Mouse (Mus musculus) lung, postnatal 0 days (tissue): ENCODE measurements at regions not wholly inside any gene's neighbourhood (a gene's known extent, or its start where the extent isn't known, plus 50 kb on each side); places are given as distances from the start of the nearest gene placed in this dataset.
A peak's percentile ranks its signal among the peaks of the same experiment; 100 is the strongest.

Experiments used
- ATAC-seq: fragments of 200-750 bp; cut with Nextera tagmentation; 2 replicates; pipeline ENCODE4 v1.8.0; 2017; ENCODE audit warnings: moderate library complexity
- DNase-seq: peaks from one replicate; pipeline ENCODE4 v3.0.0-alpha.2; 2016; ENCODE audit warnings: low spot score
- H3K27ac ChIP-seq: fragments of 300-500 bp; sonication (generic); 2 replicates; pipeline ENCODE4 v1.5.1; 2014; ENCODE audit warnings: antibody characterized with exemption, mild to moderate bottlenecking, low read length, mixed read lengths
- H3K27me3 ChIP-seq: fragments of 300-500 bp; sonication (generic); replicated peaks from 2 replicates; pipeline ENCODE4 v1.6.1; 2014; ENCODE audit warnings: low read length, mixed read lengths; ENCODE audit not compliant: insufficient read depth
- H3K36me3 ChIP-seq: fragments of 300-500 bp; sonication (generic); 2 replicates; pipeline ENCODE4 v1.6.1; 2014; ENCODE audit warnings: low read length, mixed read lengths; ENCODE audit not compliant: insufficient read depth
- H3K4me1 ChIP-seq: fragments of 300-500 bp; sonication (generic); 2 replicates; pipeline ENCODE4 v1.6.1; 2014; ENCODE audit warnings: antibody characterized with exemption, low read depth, low read length, mixed read lengths; ENCODE audit not compliant: insufficient read depth
- H3K4me2 ChIP-seq: fragments of 300-500 bp; sonication (generic); replicated peaks from 2 replicates; pipeline ENCODE4 v1.6.1; 2014; ENCODE audit warnings: low read depth, mild to moderate bottlenecking, low read length, moderate library complexity, mixed read lengths
- H3K4me3 ChIP-seq: fragments of 300-500 bp; sonication (generic); 2 replicates; pipeline ENCODE4 v1.5.1; 2014; ENCODE audit warnings: low read depth, low read length
- H3K9ac ChIP-seq: fragments of 300-500 bp; sonication (generic); replicated peaks from 2 replicates; pipeline ENCODE4 v1.6.1; 2014; ENCODE audit warnings: low read depth, mild to moderate bottlenecking
- H3K9me3 ChIP-seq: fragments of 300-500 bp; sonication (generic); 2 replicates; pipeline ENCODE4 v1.6.1; 2016; ENCODE audit warnings: low read length, mixed read lengths
- CTCF ChIP-seq: IDR thresholded peaks from 2 replicates; pipeline ENCODE4 v1.5.1; 2016; ENCODE audit warnings: antibody characterized with exemption, mild to moderate bottlenecking
- EP300 ChIP-seq: IDR thresholded peaks from 2 replicates; pipeline ENCODE4 v1.6.1; 2016; ENCODE audit warnings: antibody characterized with exemption, mild to moderate bottlenecking, control low read depth
- WGBS: fragments of 180-500 bp; shearing (Covaris S2); extraction: QIAGEN DNeasy Blood & Tissue Kit; methylation state at CpG from one replicate; pipeline ENCODE4 v1.1.7; 2014; 5-methylcytosine and 5-hydroxymethylcytosine counted together

DNA sequence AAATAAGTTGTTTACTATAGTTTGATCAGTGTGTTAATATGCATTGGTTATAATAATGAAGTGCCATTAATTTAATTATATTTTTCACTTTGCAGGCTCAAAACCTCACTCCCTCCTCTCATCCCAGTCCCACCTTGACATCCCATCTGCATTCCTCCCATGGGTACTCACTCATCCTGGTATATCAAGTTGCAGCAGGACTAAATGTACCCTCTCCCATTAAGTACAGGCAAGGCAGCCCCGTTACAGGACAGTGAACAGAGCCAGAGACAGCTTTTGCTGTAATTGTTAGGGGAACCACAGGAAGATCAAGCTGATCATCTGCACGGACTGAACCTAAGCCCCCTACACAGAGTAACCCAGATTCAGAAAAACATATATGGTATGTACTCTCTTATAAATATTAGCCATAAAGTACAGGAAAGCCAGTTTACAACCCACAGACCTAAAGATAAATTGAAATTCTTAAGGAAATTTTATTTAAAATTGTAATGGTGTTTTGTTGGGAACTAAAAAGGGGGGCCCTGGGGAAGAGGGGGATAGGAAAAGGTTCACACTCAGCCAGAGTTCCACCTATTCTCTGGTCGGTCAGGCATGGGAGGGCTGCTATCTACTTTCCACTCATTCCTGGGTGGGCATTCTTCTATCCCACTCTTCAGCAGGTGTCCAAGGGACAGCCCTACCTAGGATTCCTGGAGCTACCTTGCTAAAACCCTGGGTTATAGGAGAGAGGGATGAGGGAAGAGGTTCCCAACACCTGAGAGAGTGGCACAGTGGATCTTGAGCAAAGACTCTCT lies 96.0 kb upstream of the Speer4f2 start:
- H3K4me3 ChIP-seq = no peak overlapping the region
- H3K9me3 ChIP-seq = no peaks in the 10 kb centered on the region
- 78% methylated on average over 3 of the region's 3 CpGs for WGBS
- H3K4me2 ChIP-seq = no peak overlapping the region
- no peaks in the 10 kb centered on the region for H3K4me1 ChIP-seq
- no peaks in the 10 kb centered on the region for H3K36me3 ChIP-seq
- H3K9ac ChIP-seq = no peak overlapping the region
- no peak for ATAC-seq
- TF ChIP-seq CTCF (no peak), EP300 (no peak)
- no peak overlapping the region for H3K27ac ChIP-seq
- H3K27me3 ChIP-seq = no peaks in the 10 kb centered on the region
- no peak for DNase-seq

DNA sequence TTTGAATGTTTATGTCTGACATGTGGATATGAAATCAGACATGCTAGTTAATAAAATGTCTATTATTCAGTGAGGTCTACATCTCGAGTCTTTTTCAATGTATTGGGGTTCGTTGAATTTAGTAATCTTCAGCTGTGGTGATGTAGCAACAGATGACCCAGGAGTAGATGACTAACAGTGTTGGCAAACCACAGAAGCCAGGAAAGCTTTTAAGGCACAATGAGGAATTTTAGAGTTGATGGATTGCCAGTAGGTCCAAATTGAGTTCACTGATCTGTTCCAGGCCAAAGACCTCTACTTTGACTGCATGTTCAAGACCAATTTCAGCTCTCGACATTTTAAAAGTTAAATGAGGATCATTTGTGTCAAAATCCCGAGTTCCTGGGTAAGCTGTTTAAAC lies 92.8 kb upstream of the Speer4f2 start:
- Histone ChIP-seq H3K36me3 (no peaks in the 10 kb centered on the region), H3K9ac (no peak overlapping the region), H3K9me3 (no peaks in the 10 kb centered on the region), H3K27me3 (no peaks in the 10 kb centered on the region), H3K4me1 (no peaks in the 10 kb centered on the region), H3K4me3 (no peak overlapping the region), H3K27ac (no peak overlapping the region), H3K4me2 (no peak overlapping the region)
- ATAC-seq (no peak), DNase-seq (no peak)
- TF ChIP-seq CTCF (no peak), EP300 (no peak)
- 68% methylated on average over 4 of the region's 4 CpGs for WGBS

DNA sequence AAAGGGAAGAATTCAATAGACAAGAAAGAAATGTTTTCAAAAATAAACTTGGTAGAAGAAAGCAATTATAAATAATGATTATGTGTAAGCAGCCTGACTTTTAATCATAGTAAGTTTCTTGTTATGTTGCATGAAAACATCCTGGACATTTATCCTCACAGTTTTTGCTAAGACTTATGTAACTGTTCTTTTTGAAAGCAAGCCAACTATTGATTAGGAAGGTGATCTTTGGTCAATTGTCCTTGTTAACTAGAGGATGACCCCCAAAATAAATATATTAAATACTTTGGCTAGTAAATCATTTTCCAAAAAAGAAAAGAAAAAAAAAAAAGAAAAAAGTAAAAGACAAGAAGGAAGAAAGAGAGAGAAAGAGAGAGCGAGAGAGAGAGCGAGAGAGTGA lies 92.0 kb upstream of the Speer4f2 start:
- H3K4me3 ChIP-seq = no peak overlapping the region
- no peak overlapping the region for H3K9ac ChIP-seq
- H3K4me2 ChIP-seq = no peak overlapping the region
- TF ChIP-seq CTCF = no peak
- TF ChIP-seq EP300 = no peak
- no peaks in the 10 kb centered on the region for H3K9me3 ChIP-seq
- no peaks in the 10 kb centered on the region for H3K27me3 ChIP-seq
- ATAC-seq (no peak), DNase-seq (no peak)
- H3K27ac ChIP-seq = no peak overlapping the region
- H3K36me3 ChIP-seq = no peaks in the 10 kb centered on the region
- WGBS = 94% methylated on average over 2 of the region's 2 CpGs
- no peaks in the 10 kb centered on the region for H3K4me1 ChIP-seq

DNA sequence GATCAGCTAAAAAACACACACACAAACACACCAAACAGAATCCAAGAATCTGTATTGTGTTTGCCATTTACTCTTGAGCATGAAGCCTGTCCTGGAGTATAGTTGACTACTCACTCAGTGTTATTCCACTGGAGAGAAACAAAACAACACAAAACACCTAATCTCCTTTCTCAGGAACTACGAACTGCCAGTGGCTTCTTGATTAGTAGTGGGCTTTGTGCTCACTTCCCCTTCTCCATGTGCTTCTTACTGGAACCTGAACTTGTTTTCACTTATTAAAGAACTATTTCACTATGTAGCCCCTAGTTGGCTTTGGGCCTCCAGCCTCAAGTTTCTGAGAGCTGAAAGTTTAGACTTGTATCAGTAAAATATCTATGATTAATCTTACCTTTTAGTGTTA lies 84.0 kb upstream of the Speer4f2 start:
- no peak overlapping the region for H3K4me3 ChIP-seq
- H3K4me2 ChIP-seq = no peak overlapping the region
- H3K36me3 ChIP-seq = no peaks in the 10 kb centered on the region
- no peak overlapping the region for H3K9ac ChIP-seq
- no peak for TF ChIP-seq EP300
- TF ChIP-seq CTCF = no peak
- no peaks in the 10 kb centered on the region for H3K4me1 ChIP-seq
- DNase-seq (no peak), ATAC-seq (no peak)
- no peak overlapping the region for H3K27ac ChIP-seq
- 78% methylated on average over 1 of the region's 1 CpGs for WGBS
- H3K27me3 ChIP-seq = no peaks in the 10 kb centered on the region
- H3K9me3 ChIP-seq = no peaks in the 10 kb centered on the region

DNA sequence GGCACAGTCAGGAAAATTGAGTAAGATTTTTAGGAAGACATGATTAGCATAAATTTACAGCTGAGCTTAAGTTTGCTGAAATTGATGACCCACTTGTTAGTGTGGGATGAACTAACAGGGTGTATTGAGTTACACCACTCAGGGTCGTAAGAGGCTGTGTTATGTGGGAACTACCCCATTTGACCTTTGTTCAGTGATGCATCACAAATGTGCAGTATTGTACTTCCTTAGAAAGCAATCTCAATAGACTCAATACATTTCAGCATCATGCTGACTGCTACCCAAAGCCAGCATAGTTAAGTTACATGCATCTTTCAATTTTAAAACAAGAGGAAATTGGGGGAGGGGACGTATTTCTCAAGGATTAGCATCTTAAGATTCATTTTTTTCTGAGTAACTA lies 80.4 kb upstream of the Speer4f2 start:
- no peaks in the 10 kb centered on the region for H3K36me3 ChIP-seq
- no peaks in the 10 kb centered on the region for H3K9me3 ChIP-seq
- no peak for DNase-seq
- no peak overlapping the region for H3K27ac ChIP-seq
- no peaks in the 10 kb centered on the region for H3K27me3 ChIP-seq
- H3K4me2 ChIP-seq = no peak overlapping the region
- H3K9ac ChIP-seq = no peak overlapping the region
- TF ChIP-seq CTCF (no peak), EP300 (no peak)
- H3K4me3 ChIP-seq = no peak overlapping the region
- H3K4me1 ChIP-seq = no peaks in the 10 kb centered on the region
- WGBS = 52% methylated on average over 2 of the region's 2 CpGs
- ATAC-seq = no peak

DNA sequence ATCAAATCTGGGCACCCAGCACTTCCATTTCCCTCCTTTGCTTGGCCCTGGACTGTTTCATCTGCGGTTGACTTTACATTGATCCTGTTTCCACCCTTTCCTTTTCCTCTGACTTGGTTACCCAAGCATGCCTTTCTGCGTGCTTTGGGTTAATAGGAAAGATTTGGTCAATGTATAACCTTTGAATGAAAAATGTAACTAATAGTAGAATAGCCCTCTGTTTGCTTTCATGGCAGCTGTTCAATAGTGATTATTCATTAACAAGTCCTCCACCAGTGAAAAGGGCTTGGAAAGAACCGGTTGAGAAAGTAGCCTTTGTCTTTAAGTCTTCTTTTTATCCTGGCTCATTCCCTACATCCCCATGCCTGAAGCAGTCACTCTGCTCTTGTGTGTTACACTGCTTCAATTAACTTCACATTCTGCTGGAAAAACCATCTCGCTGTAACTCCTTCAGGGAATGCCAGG lies 76.4 kb upstream of the Speer4f2 start:
- Histone ChIP-seq H3K9ac (no peak overlapping the region), H3K36me3 (no peaks in the 10 kb centered on the region), H3K9me3 (no peaks in the 10 kb centered on the region), H3K27me3 (no peaks in the 10 kb centered on the region), H3K27ac (no peak overlapping the region), H3K4me1 (no peaks in the 10 kb centered on the region), H3K4me3 (no peak overlapping the region), H3K4me2 (no peak overlapping the region)
- peak; percentile 58 for ATAC-seq
- peak; percentile 54 for DNase-seq
- no peak for TF ChIP-seq CTCF
- no peak for TF ChIP-seq EP300
- 47% methylated on average over 4 of the region's 4 CpGs for WGBS
